Mouse (Mus musculus) retina, embryonic 14.5 days (tissue): ENCODE data around the gene Hnrnpm.
"Not testable (repeated sequence)": the region's sequence is repeated elsewhere in the genome, so short reads cannot be mapped to it uniquely, and the experiment has no call there.

Source experiments
- DNase-seq: peaks from one replicate; pipeline ENCODE4 v3.0.0-alpha.2; 2015; ENCODE audit warnings: low spot score

The Hnrnpm gene

GRCm38 (mm10) chr17:33669681-33670080 is 17.0 kb downstream of the Hnrnpm start:
- DNase-seq = no peak

GRCm38 (mm10) chr17:33666813-33667212 is 19.8 kb downstream of the Hnrnpm start:
- no peak for DNase-seq

- DNase-seq = no peak
Measured at GRCm38 (mm10) chr17:33649781-33650475, 36.7 kb downstream of the Hnrnpm start.

- DNase-seq = no peak
Measured at GRCm38 (mm10) chr17:33645073-33645472, 41.6 kb downstream of the Hnrnpm start.

GRCm38 (mm10) chr17:33644068-33644467 is 42.6 kb downstream of the Hnrnpm start:
- no peak for DNase-seq

GRCm38 (mm10) chr17:33639743-33640142 is 46.9 kb downstream of the Hnrnpm start:
- DNase-seq = no peak

GRCm38 (mm10) chr17:33637516-33638276 is 49.0 kb downstream of the Hnrnpm start, which contains the start of gene Pram1:
TSS of gene Pram1 (plus strand) at chr17:33638056.
- DNase-seq = no peak

GRCm38 (mm10) chr17:33637038-33637437 is 49.6 kb downstream of the Hnrnpm start:
- DNase-seq = no peak

- no peak for DNase-seq
Measured at GRCm38 (mm10) chr17:33631796-33632195, 54.9 kb downstream of the Hnrnpm start.

GRCm38 (mm10) chr17:33631236-33631635 is 55.4 kb downstream of the Hnrnpm start:
- no peak for DNase-seq

GRCm38 (mm10) chr17:33630171-33630895 is 56.3 kb downstream of the Hnrnpm start:
- no peak for DNase-seq

- no peak for DNase-seq
Measured at GRCm38 (mm10) chr17:33629487-33630125, 57.1 kb downstream of the Hnrnpm start.

- peak; percentile 96 for DNase-seq
Measured at GRCm38 (mm10) chr17:33628621-33629486, 57.8 kb downstream of the Hnrnpm start, which contains the start of gene Zfp414. TSS of gene Zfp414 (plus strand) at chr17:33629090.

GRCm38 (mm10) chr17:33627281-33627680 is 59.4 kb downstream of the Hnrnpm start:
- DNase-seq = no peak

- DNase-seq = not testable (repeated sequence)
Measured at GRCm38 (mm10) chr17:33613726-33614125, 72.9 kb downstream of the Hnrnpm start.

- DNase-seq = no peak
Measured at GRCm38 (mm10) chr17:33610548-33610947, 76.1 kb downstream of the Hnrnpm start.

- no peak for DNase-seq
Measured at GRCm38 (mm10) chr17:33607273-33607672, 79.4 kb downstream of the Hnrnpm start.

- DNase-seq = no peak
Measured at GRCm38 (mm10) chr17:33601947-33602346, 84.7 kb downstream of the Hnrnpm start.

- DNase-seq = no peak
Measured at GRCm38 (mm10) chr17:33600831-33601230, 85.8 kb downstream of the Hnrnpm start.

- no peak for DNase-seq
Measured at GRCm38 (mm10) chr17:33599836-33600475, 86.7 kb downstream of the Hnrnpm start.

GRCm38 (mm10) chr17:33598506-33598905 is 88.2 kb downstream of the Hnrnpm start:
- no peak for DNase-seq
